Mouse (Mus musculus): ENCODE data around the gene Enpp6.

DNA sequence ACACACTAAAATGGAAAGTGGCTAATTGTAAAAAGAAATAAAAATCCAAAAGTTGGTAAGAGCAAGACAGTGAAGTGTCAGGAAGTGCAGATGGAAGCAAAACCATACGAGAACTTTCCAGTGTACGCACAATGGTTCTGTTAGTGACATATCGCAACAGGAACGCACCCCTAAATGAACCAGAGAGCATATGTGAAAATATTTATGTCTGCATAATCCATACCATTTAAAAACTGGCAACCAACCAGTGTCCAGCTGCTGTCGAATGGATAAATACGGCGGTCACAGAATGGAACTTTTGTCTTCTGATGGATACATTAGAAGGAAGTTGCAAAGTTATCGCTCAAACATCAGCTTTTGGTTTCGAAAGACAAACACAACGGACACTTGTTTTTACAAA, 61.9 kb downstream of the Enpp6 start:
- TF ChIP-seq EP300 (IDR thresholded peaks at IDR 0.05; ENCODE audit: low read depth) (no peak), CTCF (IDR thresholded peaks at IDR 0.05; ENCODE audit: low read depth) (no peak)

Data from liver, postnatal 0 days (tissue).